Comparison of ENCODE assay signal across 20 mouse cellular contexts in genomic region chr11:41968595-41968994, GRCm38 (mm10). TPM values are rescaled to one million over a fixed set of nuclear protein-coding genes. Genes with fewer than 3 reads are reported as not detected.
A peak's percentile ranks its signal among the peaks of the same experiment; 100 is the strongest.
DNase-seq lines count a peak whose midpoint lies in the region; ATAC-seq and TF ChIP-seq lines count a peak whose summit lies in the region.
"Had no signal": no experiment of that assay in that cellular context is flagged by ENCODE, and none has a peak within 500 bp of the region (broad histone marks: within the 10 kb centered on the region; RNA-seq: fewer than 3 reads in every experiment).

No protein-coding gene starts in this region.

- no peaks in the 10 kb centered on the region for H3K27me3 ChIP-seq in hindbrain, postnatal 0 days (ENCODE audit: insufficient read depth, low read length)
- H3K27me3 ChIP-seq in hindbrain, embryonic 10.5 days (ENCODE audit: insufficient read depth, poor library complexity, severe bottlenecking) = no peaks in the 10 kb centered on the region
- no peaks in the 10 kb centered on the region for H3K27me3 ChIP-seq in E14TG2a.4 (ENCODE audit: insufficient read depth, low read length)
- H3K27me3 ChIP-seq: hindbrain, embryonic 12.5 days; kidney, embryonic 15.5 days; liver, embryonic 13.5 days; megakaryocyte, embryonic 14.5 days had no signal

- TF ChIP-seq CTCF in hindbrain, postnatal 0 days (IDR thresholded peaks at IDR 0.05; ENCODE audit: low read depth) = peak; percentile 23; the same call in 1 of the 2 replicates
- TF ChIP-seq CTCF in E14TG2a.4 (conservative IDR thresholded peaks at IDR 0.05; ENCODE audit: low read length) = peak; percentile 40
- peak; percentile 10; the same call in 1 of the 2 replicates for TF ChIP-seq CTCF in brain, embryonic 14.5 days (IDR thresholded peaks at IDR 0.05; ENCODE audit: borderline replicate concordance, extremely low read depth, insufficient read depth, insufficient read length)

- DNase-seq in cerebellum, postnatal 10 days = peak; percentile 28 to 29
- no peak for DNase-seq in cerebellum, adult 11-12 months
- DNase-seq in hindbrain, postnatal 0 days (ENCODE audit: low spot score) = no peak
- DNase-seq in hindbrain, embryonic 10.5 days (ENCODE audit: low spot score) = no peak
- DNase-seq in brain, embryonic 14.5 days (ENCODE audit: low read depth) = peak; percentile 48
- no peak for DNase-seq in spleen, postnatal 4 days (ENCODE audit: low spot score in 2 of 2)
- no peak for DNase-seq in urinary bladder, postnatal 25 days (ENCODE audit: low spot score)
- DNase-seq: adrenal gland, adult 2 months; cerebellum, adult 11 months; heart, adult 18-20 months; liver, embryonic 13.5 days; lung, postnatal 10 days had no signal

- no peak for TF ChIP-seq POLR2A in brain, embryonic 14.5 days (IDR thresholded peaks at IDR 0.05; ENCODE audit: borderline replicate concordance, extremely low read depth, insufficient read depth, insufficient read length, poor library complexity, severe bottlenecking)

- no peaks in the 10 kb centered on the region for H3K4me1 ChIP-seq in hindbrain, postnatal 0 days (ENCODE audit: insufficient read depth, low read length)
- no peaks in the 10 kb centered on the region for H3K4me1 ChIP-seq in hindbrain, embryonic 10.5 days (replicated peaks)
- H3K4me1 ChIP-seq in E14TG2a.4 (replicated peaks; ENCODE audit: low read depth, low read length) = no peaks in the 10 kb centered on the region
- H3K4me1 ChIP-seq: hindbrain, embryonic 12.5 days; kidney, embryonic 15.5 days; liver, embryonic 13.5 days; megakaryocyte, embryonic 14.5 days had no signal

- no peak overlapping the region for H3K4me2 ChIP-seq in hindbrain, postnatal 0 days (ENCODE audit: low read depth, low read length)
- H3K4me2 ChIP-seq: hindbrain, embryonic 12.5 days; kidney, embryonic 15.5 days; liver, embryonic 13.5 days had no signal

- H3K36me3 ChIP-seq in hindbrain, postnatal 0 days (ENCODE audit: insufficient read depth, low read length) = no peaks in the 10 kb centered on the region
- H3K36me3 ChIP-seq in hindbrain, embryonic 10.5 days = no peaks in the 10 kb centered on the region
- H3K36me3 ChIP-seq in E14TG2a.4 (ENCODE audit: insufficient read depth, low read length) = no peaks in the 10 kb centered on the region
- H3K36me3 ChIP-seq: hindbrain, embryonic 12.5 days; kidney, embryonic 15.5 days; liver, embryonic 13.5 days had no signal

- H3K9me3 ChIP-seq in hindbrain, postnatal 0 days (ENCODE audit: low read length) = no peaks in the 10 kb centered on the region
- no peaks in the 10 kb centered on the region for H3K9me3 ChIP-seq in hindbrain, embryonic 10.5 days
- H3K9me3 ChIP-seq in E14TG2a.4 (ENCODE audit: low read length) = no peaks in the 10 kb centered on the region
- H3K9me3 ChIP-seq: hindbrain, embryonic 12.5 days; kidney, embryonic 15.5 days; liver, embryonic 13.5 days; megakaryocyte, embryonic 14.5 days had no signal

- H3K27ac ChIP-seq in hindbrain, postnatal 0 days = no peak overlapping the region
- H3K27ac ChIP-seq in hindbrain, embryonic 10.5 days = no peak overlapping the region
- H3K27ac ChIP-seq: hindbrain, embryonic 12.5 days; kidney, embryonic 15.5 days; liver, embryonic 13.5 days had no signal

- no peak overlapping the region for H3K9ac ChIP-seq in hindbrain, postnatal 0 days (replicated peaks; ENCODE audit: low read length)
- H3K9ac ChIP-seq: hindbrain, embryonic 12.5 days; kidney, embryonic 15.5 days; liver, embryonic 13.5 days had no signal

- H3K4me3 ChIP-seq in hindbrain, postnatal 0 days (ENCODE audit: low read length) = no peak overlapping the region
- no peak overlapping the region for H3K4me3 ChIP-seq in hindbrain, embryonic 10.5 days
- H3K4me3 ChIP-seq in E14TG2a.4 (replicated peaks; ENCODE audit: low read length) = no peak overlapping the region
- H3K4me3 ChIP-seq: erythroblast, embryonic 14.5 days; hindbrain, embryonic 12.5 days; kidney, embryonic 15.5 days; liver, embryonic 13.5 days; megakaryocyte, embryonic 14.5 days had no signal

- no peak for ATAC-seq in hindbrain, postnatal 0 days
- ATAC-seq: midbrain, embryonic 16.5 days had no signal

RNA-seq across cellular contexts. Expression of gene Gabrg2, which starts 32.1 kb away (rescaled TPM):
- 89.0 and 99.9 TPM in 2 replicates for total RNA-seq in hindbrain, postnatal 0 days (2014; rRNA removed)
- polyA plus RNA-seq in hindbrain, postnatal 0 days (2015; fragmentation: Nextera tagmentation; extraction: Ambion mirVana) = 105 and 113 TPM in 2 replicates
- polyA plus RNA-seq in hindbrain, embryonic 10.5 days (2016; fragmentation: Nextera tagmentation; extraction: Ambion mirVana) = 2.8 and 12.1 TPM in 2 replicates
- polyA plus RNA-seq in brain, embryonic 14.5 days (2012; rRNA removed) = 52.2 and 68.5 TPM in 2 replicates
- total RNA-seq: heart, adult 18-20 months had no signal
- polyA plus RNA-seq: adrenal gland, adult 2 months; erythroblast, embryonic 14.5 days; limb, embryonic 11.5 days; thymus, postnatal 0 days had no signal

Comparison
In these comparisons a context has a peak if more than half of its experiments do, and no peak if none do; other contexts are left out.
1. DNase-seq: peak in cerebellum, postnatal 10 days (2 of 2) and brain, embryonic 14.5 days (single experiment); none in cerebellum, adult 11-12 months (single experiment), hindbrain, postnatal 0 days (single experiment), hindbrain, embryonic 10.5 days (single experiment), spleen, postnatal 4 days (0 of 2) and urinary bladder, postnatal 25 days (single experiment).
2. Peak in every context shown above with its lines, with median percentiles within 50 percentile points of each other: CTCF ChIP-seq.